Mouse (Mus musculus) hindbrain, embryonic 15.5 days (tissue): ENCODE data around the gene Fig4. TPM values are rescaled to one million over a fixed set of nuclear protein-coding genes. Genes with fewer than 3 reads are reported as not detected.

ENCODE experiments used
- ATAC-seq: fragments of 200-750 bp; cut with Nextera tagmentation; 2 replicates; pipeline ENCODE4 v1.8.0; 2017; ENCODE audit warnings: low read depth, moderate number of reproducible peaks, moderate TSS enrichment; ENCODE audit not compliant: low FRiP score
- H3K27ac ChIP-seq: fragments of 300-500 bp; sonication (generic); replicated peaks from 2 replicates; pipeline ENCODE4 v1.5.1; 2015; ENCODE audit warnings: mild to moderate bottlenecking, inconsistent platforms
- H3K27me3 ChIP-seq: fragments of 300-500 bp; sonication (generic); 2 replicates; pipeline ENCODE4 v1.6.1; 2015; ENCODE audit warnings: control low read depth, inconsistent platforms
- H3K36me3 ChIP-seq: fragments of 300-500 bp; sonication (generic); 2 replicates; pipeline ENCODE4 v1.6.1; 2015; ENCODE audit warnings: control low read depth, inconsistent platforms
- H3K4me1 ChIP-seq: fragments of 300-500 bp; sonication (generic); replicated peaks from 2 replicates; pipeline ENCODE4 v1.6.1; 2015; ENCODE audit warnings: control low read depth, inconsistent platforms
- H3K4me2 ChIP-seq: fragments of 300-500 bp; sonication (generic); 2 replicates; pipeline ENCODE4 v1.6.1; 2015; ENCODE audit warnings: moderate library complexity, mild to moderate bottlenecking, inconsistent platforms
- H3K4me3 ChIP-seq: fragments of 300-500 bp; sonication (generic); 2 replicates; pipeline ENCODE4 v1.5.1; 2015; ENCODE audit warnings: mild to moderate bottlenecking, inconsistent platforms
- H3K9ac ChIP-seq: fragments of 300-500 bp; sonication (generic); 2 replicates; pipeline ENCODE4 v1.6.1; 2015; ENCODE audit warnings: inconsistent platforms
- H3K9me3 ChIP-seq: fragments of 300-500 bp; sonication (generic); 2 replicates; pipeline ENCODE4 v1.6.1; 2016; ENCODE audit warnings: control low read depth, inconsistent platforms
- WGBS: fragments of 180-500 bp; shearing (Covaris S2); methylation state at CpG from one replicate; pipeline ENCODE4 v1.1.7; 2015; 5-methylcytosine and 5-hydroxymethylcytosine counted together
- polyA plus RNA-seq: library from polyadenylated mRNA; unstranded; fragments of >200 nt; fragmentation: Nextera tagmentation; extraction: Ambion mirVana; gene quantifications from 2 replicates; pipeline ENCODE4 v1.2.1, GENCODE M21; 2015

The Fig4 gene
- polyA plus RNA-seq, 1 experiment from 2014 or later, result 30.1 TPM

- 91% methylated on average over 2 of the region's 2 CpGs for WGBS
- H3K27ac ChIP-seq, result no peak overlapping the region
- no peaks in the 10 kb centered on the region for H3K9me3 ChIP-seq
- ATAC-seq, result no peak
- H3K4me1 ChIP-seq, result no peaks in the 10 kb centered on the region
- H3K9ac ChIP-seq, result no peak overlapping the region
- no peak overlapping the region for H3K4me3 ChIP-seq
- no peak overlapping the region for H3K4me2 ChIP-seq
- no peaks in the 10 kb centered on the region for H3K36me3 ChIP-seq
- no peaks in the 10 kb centered on the region for H3K27me3 ChIP-seq
Observed at GRCm38 (mm10) chr10:41235159-41235558, 67.9 kb downstream of the Fig4 start.

- H3K4me2 ChIP-seq, result no peak overlapping the region
- H3K36me3 ChIP-seq, result no peaks in the 10 kb centered on the region
- no peaks in the 10 kb centered on the region for H3K4me1 ChIP-seq
- H3K27me3 ChIP-seq, result no peaks in the 10 kb centered on the region
- H3K4me3 ChIP-seq, result no peak overlapping the region
- no peak overlapping the region for H3K9ac ChIP-seq
- no peaks in the 10 kb centered on the region for H3K9me3 ChIP-seq
- 79% methylated on average over 9 of the region's 9 CpGs for WGBS
- no peak overlapping the region for H3K27ac ChIP-seq
- ATAC-seq, result no peak
Observed at GRCm38 (mm10) chr10:41234552-41234951, 68.5 kb downstream of the Fig4 start.

DNA sequence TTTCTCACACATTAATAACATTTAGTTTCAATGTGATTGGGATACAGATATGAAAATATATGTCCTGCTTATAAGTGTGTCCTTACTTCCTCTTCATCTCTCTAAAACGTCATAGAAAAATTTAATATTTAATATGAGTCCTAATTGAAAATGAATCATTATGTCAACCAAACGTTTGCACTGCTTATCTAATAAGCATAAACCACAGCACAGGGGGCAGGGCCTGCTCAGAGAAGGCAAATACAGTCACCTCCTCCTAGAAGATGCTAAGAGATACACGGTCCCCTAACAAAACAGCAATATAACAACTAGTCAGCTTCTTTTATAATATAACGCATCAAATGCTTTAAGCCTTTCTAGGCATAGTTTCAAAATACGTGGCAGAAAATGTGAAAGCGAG lies 69.9 kb downstream of the Fig4 start:
- ATAC-seq, result no peak
- Histone ChIP-seq H3K9me3 (no peaks in the 10 kb centered on the region), H3K27ac (no peak overlapping the region), H3K4me2 (no peak overlapping the region), H3K4me3 (no peak overlapping the region), H3K4me1 (no peaks in the 10 kb centered on the region), H3K36me3 (no peaks in the 10 kb centered on the region), H3K9ac (no peak overlapping the region), H3K27me3 (no peaks in the 10 kb centered on the region)
- 86% methylated on average over 6 of the region's 6 CpGs for WGBS

GRCm38 (mm10) chr10:41231163-41231835 lies 71.8 kb downstream of the Fig4 start:
- Histone ChIP-seq H3K4me2 (no peak overlapping the region), H3K4me1 (no peaks in the 10 kb centered on the region), H3K9ac (no peak overlapping the region), H3K36me3 (no peaks in the 10 kb centered on the region), H3K27ac (no peak overlapping the region), H3K27me3 (no peaks in the 10 kb centered on the region), H3K9me3 (no peaks in the 10 kb centered on the region), H3K4me3 (no peak overlapping the region)
- WGBS, result 84% methylated on average over 6 of the region's 6 CpGs
- ATAC-seq, result no peak

GRCm38 (mm10) chr10:41227626-41228025 lies 75.4 kb downstream of the Fig4 start:
- H3K4me1 ChIP-seq, result no peaks in the 10 kb centered on the region
- H3K9ac ChIP-seq, result no peak overlapping the region
- ATAC-seq, result no peak
- no peak overlapping the region for H3K27ac ChIP-seq
- H3K36me3 ChIP-seq, result peaks cover 7% of the 10 kb centered on the region; the same call in 1 of the 2 replicates
- H3K4me3 ChIP-seq, result no peak overlapping the region
- 81% methylated on average over 7 of the region's 7 CpGs for WGBS
- no peak overlapping the region for H3K4me2 ChIP-seq
- H3K9me3 ChIP-seq, result no peaks in the 10 kb centered on the region
- H3K27me3 ChIP-seq, result no peaks in the 10 kb centered on the region

DNA sequence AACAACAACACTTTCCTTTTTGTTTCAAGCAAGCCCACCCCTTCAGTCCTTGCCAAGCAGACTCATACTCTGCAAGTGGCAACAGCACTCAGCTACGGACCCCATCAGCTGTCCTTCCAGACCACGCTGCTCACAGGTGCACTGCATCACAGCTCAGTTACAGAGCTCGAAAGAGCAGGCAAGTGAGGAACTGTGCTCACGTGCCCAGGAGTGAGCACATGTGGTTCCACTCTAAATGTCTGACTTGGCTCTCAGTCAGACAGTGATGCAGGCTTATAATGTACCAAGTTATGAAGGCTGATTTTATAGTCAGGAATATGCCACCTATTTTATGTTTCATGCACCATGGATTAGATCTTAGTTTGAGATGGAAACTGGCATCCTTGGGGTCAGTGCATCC lies 79.6 kb downstream of the Fig4 start:
- H3K36me3 ChIP-seq, result peaks cover 7% of the 10 kb centered on the region; the same call in 1 of the 2 replicates
- H3K27me3 ChIP-seq, result no peaks in the 10 kb centered on the region
- H3K4me1 ChIP-seq, result no peaks in the 10 kb centered on the region
- no peak for ATAC-seq
- no peaks in the 10 kb centered on the region for H3K9me3 ChIP-seq
- H3K4me2 ChIP-seq, result no peak overlapping the region
- 87% methylated on average over 4 of the region's 4 CpGs for WGBS
- H3K9ac ChIP-seq, result no peak overlapping the region
- H3K4me3 ChIP-seq, result no peak overlapping the region
- no peak overlapping the region for H3K27ac ChIP-seq

DNA sequence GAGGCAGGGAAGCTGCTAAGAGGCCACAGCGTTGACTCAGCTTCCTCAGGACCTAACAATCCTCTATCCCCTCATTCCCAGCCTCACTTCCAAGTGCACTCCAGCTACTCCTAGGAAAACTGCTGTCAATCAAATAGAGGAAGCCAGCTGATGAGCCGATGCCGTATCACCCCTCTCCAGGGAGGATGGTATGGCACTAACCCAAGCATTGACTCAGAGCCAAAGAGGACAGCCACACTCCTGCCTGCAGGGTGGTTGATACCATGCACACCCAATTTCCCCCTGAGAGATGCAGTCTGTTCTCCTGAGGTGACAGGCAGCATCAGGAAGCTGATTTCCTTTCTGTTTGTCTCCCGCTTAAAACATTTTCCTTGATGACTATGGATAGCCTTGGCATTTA lies 81.9 kb downstream of the Fig4 start:
- Histone ChIP-seq H3K27me3 (no peaks in the 10 kb centered on the region), H3K4me3 (no peak overlapping the region), H3K4me2 (no peak overlapping the region), H3K4me1 (no peaks in the 10 kb centered on the region), H3K9ac (no peak overlapping the region), H3K27ac (no peak overlapping the region), H3K9me3 (no peaks in the 10 kb centered on the region), H3K36me3 (peaks cover 7% of the 10 kb centered on the region; the same call in 1 of the 2 replicates)
- no peak for ATAC-seq
- WGBS, result 57% methylated on average over 4 of the region's 4 CpGs

GRCm38 (mm10) chr10:41218897-41219296 lies 84.2 kb downstream of the Fig4 start:
- no peaks in the 10 kb centered on the region for H3K4me1 ChIP-seq
- H3K9me3 ChIP-seq, result no peaks in the 10 kb centered on the region
- no peaks in the 10 kb centered on the region for H3K27me3 ChIP-seq
- H3K27ac ChIP-seq, result no peak overlapping the region
- no peak overlapping the region for H3K9ac ChIP-seq
- ATAC-seq, result no peak
- peaks cover 5% of the 10 kb centered on the region; the same call in 1 of the 2 replicates for H3K36me3 ChIP-seq
- WGBS, result 76% methylated on average over 10 of the region's 10 CpGs
- no peak overlapping the region for H3K4me3 ChIP-seq
- no peak overlapping the region for H3K4me2 ChIP-seq

DNA sequence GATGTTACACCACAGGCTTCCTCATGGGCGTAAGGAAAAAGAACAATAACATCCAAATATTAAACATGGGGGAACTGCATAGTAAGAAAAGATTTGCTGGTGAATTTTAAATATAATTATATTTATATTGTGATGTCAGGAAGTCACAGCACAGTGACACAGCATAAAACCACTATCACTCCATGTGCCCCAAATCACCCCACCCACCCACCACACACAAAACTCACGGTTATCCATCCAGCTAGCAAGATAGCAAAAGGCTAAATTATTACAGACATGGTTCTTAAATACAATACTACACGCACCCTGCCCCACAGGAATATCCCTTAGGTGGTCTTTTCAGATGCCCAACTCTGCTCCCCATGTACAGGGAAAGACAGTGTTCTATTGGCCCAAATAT lies 89.0 kb downstream of the Fig4 start:
- Histone ChIP-seq H3K27me3 (no peaks in the 10 kb centered on the region), H3K4me3 (no peak overlapping the region), H3K4me2 (no peak overlapping the region), H3K4me1 (peaks cover 9% of the 10 kb centered on the region), H3K27ac (no peak overlapping the region), H3K9ac (no peak overlapping the region), H3K36me3 (no peaks in the 10 kb centered on the region), H3K9me3 (no peaks in the 10 kb centered on the region)
- no peak for ATAC-seq
- 89% methylated on average over 3 of the region's 3 CpGs for WGBS

- Histone ChIP-seq H3K27ac (peak overlapping the region; percentile 49), H3K4me2 (no peak overlapping the region), H3K9ac (no peak overlapping the region), H3K36me3 (no peaks in the 10 kb centered on the region), H3K4me1 (peaks cover 12% of the 10 kb centered on the region), H3K9me3 (no peaks in the 10 kb centered on the region), H3K27me3 (no peaks in the 10 kb centered on the region), H3K4me3 (no peak overlapping the region)
- 68% methylated on average over 4 of the region's 4 CpGs for WGBS
- ATAC-seq, result peak; percentile 59; the same call in 1 of the 2 replicates
Observed at GRCm38 (mm10) chr10:41209538-41209937, 93.5 kb downstream of the Fig4 start.

DNA sequence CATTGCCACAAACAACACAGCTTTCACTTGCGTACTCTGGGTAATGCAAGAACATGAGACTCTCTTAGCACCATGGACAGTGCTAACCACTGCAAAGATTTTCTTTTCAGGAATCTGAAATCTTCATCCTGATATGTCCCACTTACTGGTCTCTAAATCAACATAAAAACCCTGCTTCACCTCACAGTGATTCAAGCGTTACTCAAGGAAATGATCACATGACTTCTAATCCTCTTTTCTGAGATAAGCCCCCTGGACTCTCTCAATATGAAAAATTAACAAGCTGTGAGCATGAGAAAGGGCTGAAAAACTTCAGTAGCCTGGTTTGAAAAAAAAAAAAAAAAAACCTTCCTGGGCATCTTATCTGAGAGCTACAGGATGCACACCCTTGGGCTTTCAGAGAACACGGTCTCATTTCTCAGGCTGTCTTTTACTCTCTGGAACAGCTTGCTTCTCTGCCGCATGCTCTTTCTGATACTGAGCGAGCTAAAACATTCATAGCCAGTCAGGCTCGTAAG lies 94.1 kb downstream of the Fig4 start:
- H3K9me3 ChIP-seq, result no peaks in the 10 kb centered on the region
- 53% methylated on average over 6 of the region's 6 CpGs for WGBS
- no peaks in the 10 kb centered on the region for H3K27me3 ChIP-seq
- H3K36me3 ChIP-seq, result no peaks in the 10 kb centered on the region
- H3K9ac ChIP-seq, result no peak overlapping the region
- peak overlapping the region; percentile 49 for H3K27ac ChIP-seq
- H3K4me1 ChIP-seq, result peaks cover 12% of the 10 kb centered on the region
- ATAC-seq, result peak; percentile 75; the same call in 1 of the 2 replicates
- H3K4me3 ChIP-seq, result no peak overlapping the region
- no peak overlapping the region for H3K4me2 ChIP-seq

- no peak overlapping the region for H3K27ac ChIP-seq
- H3K4me2 ChIP-seq, result no peak overlapping the region
- no peaks in the 10 kb centered on the region for H3K36me3 ChIP-seq
- ATAC-seq, result no peak
- peaks cover 12% of the 10 kb centered on the region for H3K4me1 ChIP-seq
- H3K4me3 ChIP-seq, result no peak overlapping the region
- WGBS, result 85% methylated on average over 2 of the region's 2 CpGs
- no peak overlapping the region for H3K9ac ChIP-seq
- no peaks in the 10 kb centered on the region for H3K9me3 ChIP-seq
- no peaks in the 10 kb centered on the region for H3K27me3 ChIP-seq
Observed at GRCm38 (mm10) chr10:41205647-41206046, 97.4 kb downstream of the Fig4 start.
